Mouse (Mus musculus) right cerebral cortex, postnatal 10 days (tissue): ENCODE measurements around the gene Lactb.

Experiments used
- DNase-seq, 2 experiments: peaks; one replicate each; pipeline ENCODE4 v3.0.0; 2021; ENCODE audit warnings: low spot score in 2 of 2

The Lactb gene

DNA sequence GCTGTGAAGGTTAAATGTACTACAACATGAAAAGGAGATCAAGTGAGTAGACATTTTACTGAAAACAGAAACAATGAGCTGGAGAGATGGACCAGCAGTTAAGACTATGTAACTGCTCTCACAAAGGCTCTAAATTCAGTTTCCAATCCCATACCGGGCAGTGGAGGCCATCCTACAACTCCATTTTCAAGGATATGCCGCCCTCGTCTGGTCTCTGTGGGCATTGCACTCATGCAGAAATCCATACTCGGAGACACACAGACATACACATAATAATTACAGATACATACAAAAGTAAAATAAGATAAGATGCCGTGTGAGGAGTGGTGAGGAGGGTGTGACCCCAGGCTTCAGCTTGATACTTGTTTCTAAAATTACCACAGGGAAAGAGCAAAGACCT, 5.2 kb upstream of the Lactb start:
- peak; percentile 77 to 84 for DNase-seq

DNA sequence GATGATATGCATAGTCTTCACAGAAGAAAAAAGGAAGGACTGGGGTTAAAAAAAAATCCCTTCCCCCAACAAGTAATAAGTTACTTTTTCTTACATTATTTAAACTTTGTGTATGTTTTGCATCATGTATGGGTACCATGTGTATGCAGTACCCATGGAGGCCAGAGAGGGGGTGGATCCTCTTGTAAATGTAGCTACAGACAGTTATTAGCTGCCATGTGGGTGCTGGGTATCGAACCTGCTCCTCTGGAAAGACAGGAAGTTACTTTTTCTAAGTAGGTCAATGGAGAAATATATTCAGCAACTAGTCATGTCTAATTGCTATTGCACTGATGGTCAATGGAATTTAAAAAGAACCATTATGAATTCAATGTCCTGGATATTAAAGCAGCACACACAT, 3.2 kb upstream of the Lactb start:
- no peak for DNase-seq

DNA sequence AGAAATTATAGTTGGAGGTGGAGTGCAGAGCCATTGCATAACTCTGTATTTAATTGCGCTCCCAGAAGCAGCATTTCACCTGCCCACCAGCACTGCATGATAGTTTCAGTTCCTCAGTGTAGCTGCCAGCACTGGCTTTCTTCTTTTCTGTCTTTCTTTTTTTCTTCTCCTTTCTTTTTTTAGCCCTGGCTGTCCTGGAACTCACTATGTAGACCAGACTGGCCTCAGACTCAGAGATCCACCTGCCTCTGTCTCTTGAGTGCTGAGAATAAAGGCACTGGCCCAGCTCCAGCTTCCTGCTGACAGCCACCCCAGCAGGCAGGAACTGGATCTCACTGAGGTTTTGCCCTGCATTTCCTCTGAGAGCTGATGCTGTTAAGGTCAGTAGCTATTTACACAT, 2.7 kb upstream of the Lactb start:
- DNase-seq: peak; percentile 51 to 62

- DNase-seq: no peak
Observed at GRCm38 (mm10) chr9:66977121-66977520, 1.8 kb upstream of the Lactb start.

DNA sequence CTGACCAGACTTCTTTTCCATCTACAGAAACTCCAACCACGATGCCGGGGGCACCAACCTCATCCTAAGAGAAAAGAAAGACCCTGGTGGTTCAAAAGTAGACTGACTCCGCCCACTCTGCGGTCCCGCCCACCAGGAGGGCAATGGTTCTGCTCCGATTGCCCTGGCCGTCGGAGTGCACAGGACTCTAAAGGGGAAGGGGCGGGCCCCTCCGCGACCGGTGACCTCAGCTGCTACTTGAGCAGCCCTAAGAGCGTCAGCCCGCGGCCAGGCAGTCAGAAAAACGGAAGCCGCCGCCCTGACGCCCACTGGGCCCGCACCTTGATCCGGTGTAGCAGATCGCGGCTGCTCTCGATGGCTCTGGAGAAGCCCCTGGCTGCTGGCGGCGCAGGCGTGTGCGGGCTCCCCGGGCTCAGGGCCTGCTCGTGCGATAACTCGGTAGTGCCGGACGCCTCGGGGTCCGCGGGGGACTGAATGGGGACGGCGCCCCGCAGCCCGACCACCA, 511 bp downstream of the Lactb start:
- DNase-seq: peak; percentile 79 to 86

GRCm38 (mm10) chr9:66971116-66971515, 4.2 kb downstream of the Lactb start:
- no peak for DNase-seq

DNA sequence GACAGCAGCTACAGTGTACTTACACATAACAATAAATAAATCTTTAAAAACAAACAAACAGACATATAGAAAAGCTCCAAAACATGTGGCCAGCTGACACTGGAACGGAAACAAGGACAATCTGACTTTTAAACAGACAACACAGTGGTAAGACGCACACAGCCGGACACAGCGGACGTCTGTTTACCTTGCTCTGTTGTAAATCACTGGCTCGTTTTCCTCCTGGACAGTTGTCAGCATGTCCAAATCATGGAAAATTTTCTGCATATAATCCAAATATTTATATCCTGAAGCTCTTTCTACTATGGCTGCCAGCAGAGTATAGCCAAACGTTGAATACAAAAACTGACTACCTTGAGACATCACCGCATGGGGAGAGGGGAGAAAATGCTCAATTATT, 7.8 kb downstream of the Lactb start:
- DNase-seq: peak in 1 of 2 experiments; percentile 16

GRCm38 (mm10) chr9:66961478-66961877, 13.8 kb downstream of the Lactb start:
- DNase-seq: peak in 1 of 2 experiments; percentile 21

GRCm38 (mm10) chr9:66957451-66957850, 17.8 kb downstream of the Lactb start:
- no peak for DNase-seq

DNA sequence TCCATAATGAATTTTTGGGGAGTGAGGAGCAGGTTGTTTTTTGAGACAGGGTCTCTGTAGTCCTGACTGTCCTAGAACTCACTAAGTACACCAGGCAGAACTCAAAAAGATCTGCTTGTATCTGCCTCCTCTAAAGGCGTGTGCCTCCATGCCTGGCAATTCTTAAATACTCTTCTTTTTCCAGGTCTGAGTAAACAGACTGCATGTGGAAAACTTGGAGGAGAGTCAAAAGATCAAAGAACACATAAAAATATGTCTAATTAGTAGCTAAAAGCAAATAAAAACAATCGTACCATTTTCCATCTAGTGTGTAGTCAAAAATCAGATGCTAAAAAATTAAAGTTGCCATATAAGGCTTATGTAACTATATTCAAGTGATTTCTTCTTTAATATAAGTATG, 22.4 kb downstream of the Lactb start:
- no peak for DNase-seq

DNA sequence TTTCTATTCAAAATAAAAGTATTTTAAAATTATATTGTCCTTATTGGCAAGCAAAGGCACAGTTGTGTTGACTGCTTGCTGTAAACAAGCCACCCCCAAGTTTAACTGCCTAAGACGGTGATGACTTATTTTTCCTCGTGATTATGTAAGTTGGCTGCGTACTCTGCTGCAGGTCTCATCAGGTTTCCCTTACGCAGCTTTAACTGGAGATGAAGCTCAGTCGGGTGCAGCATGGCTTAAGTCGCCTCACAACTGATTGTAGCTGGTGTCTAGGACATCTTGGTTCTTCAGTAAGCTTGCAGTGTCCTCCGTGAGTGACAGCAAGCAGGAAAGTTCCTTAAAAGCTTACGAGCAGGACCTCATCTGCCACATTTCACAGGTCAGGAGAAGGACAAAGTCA, 23.0 kb downstream of the Lactb start:
- peak in 1 of 2 experiments; percentile 14 for DNase-seq

- DNase-seq: no peak
Observed at GRCm38 (mm10) chr9:66948536-66948935, 26.7 kb downstream of the Lactb start.

- peak; percentile 94 to 95 for DNase-seq
Observed at GRCm38 (mm10) chr9:66945647-66946641, 29.3 kb downstream of the Lactb start, which contains the start of gene Rps27l. TSS of gene Rps27l (plus strand) at chr9:66946086.

- no peak for DNase-seq
Observed at GRCm38 (mm10) chr9:66945161-66945560, 30.1 kb downstream of the Lactb start.

- peak in 1 of 2 experiments; percentile 50 for DNase-seq
Observed at GRCm38 (mm10) chr9:66938836-66939235, 36.4 kb downstream of the Lactb start.

GRCm38 (mm10) chr9:66937507-66937906, 37.8 kb downstream of the Lactb start:
- peak in 1 of 2 experiments; percentile 46 for DNase-seq

DNA sequence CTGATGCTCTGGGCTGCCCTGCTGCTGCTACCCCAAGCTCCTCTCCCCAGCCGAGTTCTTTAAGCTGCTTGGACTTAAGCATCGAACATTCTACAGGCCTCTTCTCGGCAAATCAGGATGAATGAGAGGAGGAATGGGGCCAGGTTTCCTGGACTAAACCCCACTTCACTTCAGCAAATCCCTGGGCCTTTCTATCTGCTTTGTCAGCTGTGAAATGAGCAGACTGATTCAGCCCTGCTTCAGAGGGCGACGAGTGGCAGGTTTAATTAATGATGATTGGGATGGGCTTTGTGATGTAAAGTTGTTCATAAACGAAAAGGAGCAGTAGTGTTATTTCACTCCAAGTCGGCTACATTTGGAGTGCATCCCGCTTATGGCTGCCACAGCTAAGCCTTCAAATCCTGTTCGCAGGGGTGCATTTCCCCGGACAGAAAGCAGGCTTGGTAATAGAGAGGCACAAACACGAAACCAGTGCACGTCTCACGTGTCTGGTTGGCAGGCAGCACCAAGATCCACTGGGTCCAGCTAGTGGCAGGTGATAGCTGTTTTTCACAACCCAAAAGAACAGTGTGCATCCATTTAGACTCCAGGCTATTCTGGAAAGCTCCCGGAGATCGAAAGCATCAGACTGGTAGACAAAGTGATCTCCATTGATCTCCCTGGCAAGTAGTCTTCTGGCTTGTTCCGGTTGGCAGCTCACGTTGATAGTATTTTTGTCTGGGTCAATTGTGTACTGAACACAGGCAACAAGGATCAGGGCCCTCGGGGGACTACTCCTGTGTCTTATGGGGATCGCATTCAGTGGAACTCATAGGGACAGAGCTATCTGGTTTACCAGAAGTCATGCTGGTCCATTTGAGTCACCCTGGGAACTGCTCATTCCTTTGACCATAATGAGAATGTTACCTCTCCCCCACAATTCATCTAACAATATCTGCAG, 41.1 kb downstream of the Lactb start:
- peak; percentile 42 to 48 for DNase-seq

GRCm38 (mm10) chr9:66930351-66930750, 44.9 kb downstream of the Lactb start:
- DNase-seq: no peak

GRCm38 (mm10) chr9:66927696-66928402, 47.4 kb downstream of the Lactb start:
- DNase-seq: no peak

DNA sequence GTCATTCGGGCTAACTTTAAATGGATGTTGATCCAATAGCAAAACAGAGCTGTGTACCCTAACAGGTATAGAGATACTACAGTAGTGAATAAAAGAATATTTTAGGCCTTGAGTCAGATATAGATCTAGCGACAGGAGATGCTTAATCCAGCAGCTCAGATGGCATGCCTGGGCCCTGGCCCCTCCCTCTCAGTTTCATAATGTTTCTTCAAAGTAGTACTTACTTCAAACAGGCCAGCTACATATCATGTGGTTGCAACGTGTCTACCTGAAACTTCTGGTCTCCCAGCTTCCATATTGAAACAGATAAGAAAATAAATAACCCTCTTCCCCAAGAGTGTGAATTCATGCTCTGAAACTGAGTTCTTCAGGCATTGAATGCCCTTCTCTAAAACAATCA, 49.4 kb downstream of the Lactb start:
- no peak for DNase-seq

DNA sequence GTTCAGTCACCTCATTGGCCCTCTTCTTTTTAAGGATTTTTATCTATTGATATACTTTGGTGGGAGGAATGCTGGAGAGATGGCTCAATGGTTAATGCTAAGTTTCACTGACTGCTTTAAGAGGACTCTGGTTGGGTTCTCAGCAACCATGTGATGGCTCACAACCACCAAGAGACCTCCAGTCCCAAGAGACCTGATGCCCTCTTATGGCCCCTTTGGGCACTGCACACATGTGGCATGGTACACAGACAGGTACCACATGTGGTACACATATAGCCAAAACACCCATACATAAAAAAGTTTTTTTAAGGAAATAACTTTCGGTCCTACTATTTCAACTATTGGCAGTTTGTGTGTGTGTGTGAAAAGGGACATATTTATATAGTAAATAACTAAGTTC, 53.2 kb downstream of the Lactb start:
- no peak for DNase-seq
